Mouse (Mus musculus): Measurements from ENCODE around the gene Syne2. TPM values are rescaled to one million over a fixed set of nuclear protein-coding genes. Genes with fewer than 3 reads are reported as not detected.
A peak's percentile ranks its signal among the peaks of the same experiment; 100 is the strongest.

Gene Syne2
- polyA plus RNA-seq, 1 experiment from 2014 or later = 16.1 TPM

DNA sequence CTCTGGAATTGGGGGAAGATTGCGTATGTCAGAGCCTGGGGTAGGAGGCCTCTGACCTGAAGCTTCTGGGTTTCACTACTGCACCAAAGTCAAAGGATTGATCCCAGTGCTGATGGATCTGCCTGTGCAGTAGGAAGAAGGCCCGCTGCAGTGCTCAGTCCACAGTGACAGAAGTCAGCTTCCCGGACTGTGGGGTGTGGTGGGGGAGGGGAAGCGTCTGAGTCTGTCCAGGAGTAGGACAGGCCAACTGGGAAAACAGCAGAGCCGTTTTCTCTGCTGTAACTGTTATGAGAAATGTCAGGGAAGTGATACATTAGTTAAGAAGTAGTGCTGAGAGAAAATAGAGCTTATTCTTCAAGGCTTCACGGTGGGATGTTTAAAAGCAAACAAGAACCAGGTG lies 4.2 kb downstream of the Syne2 start:
- Histone ChIP-seq H3K4me1 (replicated peaks; ENCODE audit: control insufficient read depth, insufficient read depth) (peaks cover 6% of the 10 kb centered on the region; the same call in 1 of the 2 replicates), H3K27ac (replicated peaks) (no peak overlapping the region), H3K36me3 (ENCODE audit: control insufficient read depth, insufficient read depth, low read length) (no peaks in the 10 kb centered on the region), H3K4me2 (replicated peaks; ENCODE audit: low read depth) (no peak overlapping the region), H3K4me3 (ENCODE audit: low read depth, low read length) (no peak overlapping the region), H3K9me3 (ENCODE audit: control insufficient read depth, low read length) (no peaks in the 10 kb centered on the region), H3K27me3 (ENCODE audit: control insufficient read depth, insufficient read depth, low read length) (no peaks in the 10 kb centered on the region), H3K9ac (ENCODE audit: low read length) (no peak overlapping the region)
- DNase-seq (ENCODE audit: low spot score) (no peak), ATAC-seq (ENCODE audit: low FRiP score, low TSS enrichment) (no peak)
- WGBS = 32% methylated on average over 6 of the region's 6 CpGs
- TF ChIP-seq EP300 (optimal IDR thresholded peaks at IDR 0.05) = no peak
- no peak for TF ChIP-seq CTCF (IDR thresholded peaks at IDR 0.05; ENCODE audit: low read depth)

DNA sequence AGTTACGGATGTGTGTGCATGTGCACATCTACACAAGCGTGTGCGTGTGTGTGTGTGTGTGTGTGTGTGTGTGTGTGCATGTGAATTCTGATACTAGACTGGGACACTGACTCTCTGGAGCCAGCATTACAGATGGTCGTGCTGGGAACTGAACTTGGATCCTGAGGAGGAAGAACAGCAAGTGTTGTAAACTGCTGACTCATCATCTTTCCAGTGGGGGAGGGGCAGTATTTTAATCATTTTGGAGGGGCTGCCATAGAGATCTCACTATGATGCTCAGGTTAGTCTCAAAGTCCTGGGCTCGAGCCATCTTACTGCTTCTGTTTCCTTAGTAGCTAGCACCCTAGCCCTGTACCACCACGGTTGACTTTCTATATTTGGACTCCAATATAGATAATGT lies 5.5 kb downstream of the Syne2 start:
- no peak overlapping the region for H3K4me2 ChIP-seq (replicated peaks; ENCODE audit: low read depth)
- no peak overlapping the region for H3K9ac ChIP-seq (ENCODE audit: low read length)
- TF ChIP-seq EP300 (optimal IDR thresholded peaks at IDR 0.05) = no peak
- TF ChIP-seq CTCF (IDR thresholded peaks at IDR 0.05; ENCODE audit: low read depth) = no peak
- H3K27me3 ChIP-seq (ENCODE audit: control insufficient read depth, insufficient read depth, low read length) = no peaks in the 10 kb centered on the region
- WGBS = 90% methylated on average over 6 of the region's 6 CpGs
- peaks cover 6% of the 10 kb centered on the region; the same call in 1 of the 2 replicates for H3K4me1 ChIP-seq (replicated peaks; ENCODE audit: control insufficient read depth, insufficient read depth)
- ATAC-seq (ENCODE audit: low FRiP score, low TSS enrichment) (no peak), DNase-seq (ENCODE audit: low spot score) (no peak)
- H3K27ac ChIP-seq (replicated peaks) = no peak overlapping the region
- no peaks in the 10 kb centered on the region for H3K9me3 ChIP-seq (ENCODE audit: control insufficient read depth, low read length)
- H3K36me3 ChIP-seq (ENCODE audit: control insufficient read depth, insufficient read depth, low read length) = no peaks in the 10 kb centered on the region
- no peak overlapping the region for H3K4me3 ChIP-seq (ENCODE audit: low read depth, low read length)

- TF ChIP-seq CTCF (IDR thresholded peaks at IDR 0.05; ENCODE audit: low read depth) (no peak), EP300 (optimal IDR thresholded peaks at IDR 0.05) (no peak)
- WGBS = 90% methylated on average over 7 of the region's 7 CpGs
Measured at GRCm38 (mm10) chr12:75825458-75825857, 7.5 kb downstream of the Syne2 start.

GRCm38 (mm10) chr12:75826699-75827353 lies 8.9 kb downstream of the Syne2 start:
- Histone ChIP-seq H3K9ac (ENCODE audit: low read length) (peak overlapping the region; percentile 13; the same call in 1 of the 2 replicates), H3K9me3 (ENCODE audit: control insufficient read depth, low read length) (no peaks in the 10 kb centered on the region), H3K27ac (replicated peaks) (peak overlapping the region; percentile 76), H3K4me2 (replicated peaks; ENCODE audit: low read depth) (peak overlapping the region; percentile 31), H3K36me3 (ENCODE audit: control insufficient read depth, insufficient read depth, low read length) (no peaks in the 10 kb centered on the region), H3K4me3 (ENCODE audit: low read depth, low read length) (no peak overlapping the region), H3K4me1 (replicated peaks; ENCODE audit: control insufficient read depth, insufficient read depth) (no peaks in the 10 kb centered on the region; the same call in 1 of the 2 replicates), H3K27me3 (ENCODE audit: control insufficient read depth, insufficient read depth, low read length) (no peaks in the 10 kb centered on the region)
- 44% methylated on average over 10 of the region's 10 CpGs for WGBS
- DNase-seq (ENCODE audit: low spot score) (no peak), ATAC-seq (ENCODE audit: low FRiP score, low TSS enrichment) (peak; percentile 51)
- TF ChIP-seq EP300 (optimal IDR thresholded peaks at IDR 0.05) (no peak), CTCF (IDR thresholded peaks at IDR 0.05; ENCODE audit: low read depth) (no peak)

More at GRCm38 (mm10) chr12:75825458-75825857, 7.5 kb downstream of the Syne2 start:
- no peak for ATAC-seq (ENCODE audit: low FRiP score, low TSS enrichment)
- H3K4me2 ChIP-seq (replicated peaks; ENCODE audit: low read depth) = no peak overlapping the region
- H3K9me3 ChIP-seq (ENCODE audit: control insufficient read depth, low read length) = no peaks in the 10 kb centered on the region
- no peak overlapping the region for H3K9ac ChIP-seq (ENCODE audit: low read length)
- H3K27ac ChIP-seq (replicated peaks) = no peak overlapping the region
- H3K27me3 ChIP-seq (ENCODE audit: control insufficient read depth, insufficient read depth, low read length) = no peaks in the 10 kb centered on the region
- DNase-seq (ENCODE audit: low spot score) = no peak
- H3K4me1 ChIP-seq (replicated peaks; ENCODE audit: control insufficient read depth, insufficient read depth) = no peaks in the 10 kb centered on the region; the same call in 1 of the 2 replicates
- no peaks in the 10 kb centered on the region for H3K36me3 ChIP-seq (ENCODE audit: control insufficient read depth, insufficient read depth, low read length)
- no peak overlapping the region for H3K4me3 ChIP-seq (ENCODE audit: low read depth, low read length)

DNA sequence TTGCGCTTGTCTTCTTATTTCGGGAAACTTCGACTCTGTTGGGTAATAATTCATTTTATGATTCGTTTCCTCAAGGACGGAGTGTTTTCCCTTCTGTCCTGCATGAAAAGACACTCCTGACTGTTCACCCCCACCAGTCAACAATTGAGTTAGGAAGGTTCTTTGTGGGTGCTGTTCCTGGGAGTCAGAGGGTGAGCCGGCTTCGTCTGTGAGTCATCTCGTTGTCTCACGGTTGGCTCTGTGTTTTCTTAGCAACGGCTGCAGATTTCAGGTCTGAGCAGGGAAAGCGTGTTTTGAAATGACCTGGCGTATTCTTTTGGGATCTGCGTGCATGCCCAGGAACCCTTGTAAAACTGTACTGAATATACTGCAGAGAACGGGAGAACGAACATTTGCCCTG lies 9.8 kb downstream of the Syne2 start:
- H3K9me3 ChIP-seq (ENCODE audit: control insufficient read depth, low read length) = no peaks in the 10 kb centered on the region
- H3K27ac ChIP-seq (replicated peaks) = peak overlapping the region; percentile 76
- H3K27me3 ChIP-seq (ENCODE audit: control insufficient read depth, insufficient read depth, low read length) = no peaks in the 10 kb centered on the region
- H3K36me3 ChIP-seq (ENCODE audit: control insufficient read depth, insufficient read depth, low read length) = no peaks in the 10 kb centered on the region
- TF ChIP-seq CTCF (IDR thresholded peaks at IDR 0.05; ENCODE audit: low read depth) (no peak), EP300 (optimal IDR thresholded peaks at IDR 0.05) (no peak)
- H3K4me3 ChIP-seq (ENCODE audit: low read depth, low read length) = no peak overlapping the region
- ATAC-seq (ENCODE audit: low FRiP score, low TSS enrichment) (peak; percentile 84), DNase-seq (ENCODE audit: low spot score) (peak; percentile 55)
- no peak overlapping the region for H3K9ac ChIP-seq (ENCODE audit: low read length)
- no peaks in the 10 kb centered on the region for H3K4me1 ChIP-seq (replicated peaks; ENCODE audit: control insufficient read depth, insufficient read depth)
- peak overlapping the region; percentile 31 for H3K4me2 ChIP-seq (replicated peaks; ENCODE audit: low read depth)
- WGBS = 53% methylated on average over 15 of the region's 15 CpGs

GRCm38 (mm10) chr12:75829616-75830015 lies 11.7 kb downstream of the Syne2 start:
- ATAC-seq (ENCODE audit: low FRiP score, low TSS enrichment) = no peak; the same call in 1 of the 2 replicates
- no peak overlapping the region for H3K27ac ChIP-seq (replicated peaks)
- no peak for DNase-seq (ENCODE audit: low spot score)
- no peaks in the 10 kb centered on the region for H3K4me1 ChIP-seq (replicated peaks; ENCODE audit: control insufficient read depth, insufficient read depth)
- H3K4me3 ChIP-seq (ENCODE audit: low read depth, low read length) = no peak overlapping the region
- H3K9me3 ChIP-seq (ENCODE audit: control insufficient read depth, low read length) = no peaks in the 10 kb centered on the region
- no peak overlapping the region for H3K9ac ChIP-seq (ENCODE audit: low read length)
- H3K36me3 ChIP-seq (ENCODE audit: control insufficient read depth, insufficient read depth, low read length) = no peaks in the 10 kb centered on the region
- 74% methylated on average over 5 of the region's 5 CpGs for WGBS
- H3K4me2 ChIP-seq (replicated peaks; ENCODE audit: low read depth) = no peak overlapping the region
- no peaks in the 10 kb centered on the region for H3K27me3 ChIP-seq (ENCODE audit: control insufficient read depth, insufficient read depth, low read length)
- TF ChIP-seq CTCF (IDR thresholded peaks at IDR 0.05; ENCODE audit: low read depth) (no peak), EP300 (optimal IDR thresholded peaks at IDR 0.05) (no peak)
